Mouse (Mus musculus) MEL (cell line): ENCODE measurements around the gene Clk3. TPM values are rescaled to one million over a fixed set of nuclear protein-coding genes. Genes with fewer than 3 reads are reported as not detected.

Source experiments
- DNase-seq: peaks from one replicate; pipeline ENCODE4 v3.0.0; 2011; ENCODE audit warnings: low read depth, low spot score
- H3K27ac ChIP-seq: 2 replicates; pipeline ENCODE4 v1.5.1; 2012; ENCODE audit warnings: low read depth, mild to moderate bottlenecking, control low read depth, low read length, moderate library complexity; ENCODE audit not compliant: control insufficient read depth
- H3K27me3 ChIP-seq, 2 experiments: fragments of 150-350 bp in 1 of 2; sonication (generic) in 1 of 2; 2 replicates each; pipeline ENCODE4 v1.6.1; 2012; ENCODE audit warnings: low read length in 2 of 2, mild to moderate bottlenecking in 2 of 2, improper control_type of control experiment in 1 of 2, moderate library complexity in 1 of 2; ENCODE audit not compliant: insufficient read depth in 2 of 2, control insufficient read depth in 1 of 2
- H3K36me3 ChIP-seq, 2 experiments: 2 replicates each; pipeline ENCODE4 v1.6.1; 2012 to 2014; ENCODE audit warnings: low read length in 2 of 2, improper control_type of control experiment in 1 of 2, inconsistent platforms in 1 of 2, mild to moderate bottlenecking in 1 of 2; ENCODE audit not compliant: insufficient read depth in 2 of 2, control insufficient read depth in 1 of 2
- H3K4me1 ChIP-seq, 2 experiments: fragments of 150-350 bp in 1 of 2; sonication (generic) in 1 of 2; 2 replicates each; pipeline ENCODE4 v1.6.1; 2012; ENCODE audit warnings: low read length in 2 of 2, improper control_type of control experiment in 1 of 2, mild to moderate bottlenecking in 1 of 2; ENCODE audit not compliant: insufficient read depth in 2 of 2, control insufficient read depth in 1 of 2
- H3K4me3 ChIP-seq, 2 experiments: fragments of 150-350 bp in 1 of 2; sonication (generic) in 1 of 2; 2 replicates each; pipeline ENCODE4 v1.5.1; 2012; ENCODE audit warnings: low read depth in 2 of 2, low read length in 2 of 2, mild to moderate bottlenecking in 2 of 2, moderate library complexity in 2 of 2, control low read depth in 1 of 2, improper control_type of control experiment in 1 of 2; ENCODE audit not compliant: control insufficient read depth in 1 of 2, insufficient read depth in 1 of 2
- H3K79me2 ChIP-seq: 2 replicates; pipeline ENCODE4 v1.6.1; 2012; ENCODE audit warnings: mild to moderate bottlenecking, low read length, moderate library complexity; ENCODE audit not compliant: control insufficient read depth, poor library complexity, insufficient read depth
- H3K9ac ChIP-seq: 2 replicates; pipeline ENCODE4 v1.6.1; 2012; ENCODE audit warnings: low read depth, mild to moderate bottlenecking, control low read depth, low read length, moderate library complexity; ENCODE audit not compliant: control insufficient read depth, poor library complexity, severe bottlenecking
- H3K9me3 ChIP-seq: fragments of 150-350 bp; sonication (generic); replicated peaks from 2 replicates; pipeline ENCODE4 v1.6.1; 2012; ENCODE audit warnings: mild to moderate bottlenecking, low read length, improper control_type of control experiment, moderate library complexity; ENCODE audit not compliant: insufficient read depth
- CHD1 ChIP-seq: IDR thresholded peaks from 2 replicates; pipeline ENCODE4 v1.6.1; 2012; ENCODE audit warnings: low read depth, mild to moderate bottlenecking, inconsistent platforms, low read length, improper control_type of control experiment
- CHD2 ChIP-seq: IDR thresholded peaks from 2 replicates; pipeline ENCODE4 v1.6.1; 2011; ENCODE audit warnings: low read length, improper control_type of control experiment
- CTCF ChIP-seq, 3 experiments: IDR thresholded peaks in 2 of 3; conservative IDR thresholded peaks in 1 of 3; 2 replicates each; pipeline ENCODE4 v1.5.1; 2011 to 2012; ENCODE audit warnings: low read length in 3 of 3, low read depth in 2 of 3, mild to moderate bottlenecking in 2 of 3, improper control_type of control experiment in 1 of 3, inconsistent platforms in 1 of 3, mixed read lengths in 1 of 3, moderate library complexity in 1 of 3; ENCODE audit not compliant: control insufficient read depth in 1 of 3, insufficient read depth in 1 of 3, poor library complexity in 1 of 3, severe bottlenecking in 1 of 3
- ELF1 ChIP-seq: IDR thresholded peaks from 2 replicates; pipeline ENCODE4 v1.6.1; 2014; ENCODE audit warnings: low read depth, mild to moderate bottlenecking, inconsistent platforms, low read length, improper control_type of control experiment, moderate library complexity
- EP300 ChIP-seq, 2 experiments: IDR thresholded peaks; 2 replicates each; pipeline ENCODE4 v1.6.1; 2011; ENCODE audit warnings: improper control_type of control experiment in 2 of 2, low read length in 2 of 2, low read depth in 1 of 2, mild to moderate bottlenecking in 1 of 2
- ETS1 ChIP-seq: IDR thresholded peaks from 2 replicates; pipeline ENCODE4 v1.6.1; 2012; ENCODE audit warnings: low read depth, mild to moderate bottlenecking, inconsistent platforms, low read length, improper control_type of control experiment, moderate library complexity
- GATA1 ChIP-seq: IDR thresholded peaks from 2 replicates; pipeline ENCODE4 v1.6.1; 2011; ENCODE audit warnings: low read depth, low read length, improper control_type of control experiment
- JUND ChIP-seq: IDR thresholded peaks from 2 replicates; pipeline ENCODE4 v1.6.1; 2011; ENCODE audit warnings: low read depth, mild to moderate bottlenecking, improper control_type of control experiment, low read length
- MAX ChIP-seq: IDR thresholded peaks from 2 replicates; pipeline ENCODE4 v1.6.1; 2011; ENCODE audit warnings: low read length, improper control_type of control experiment
- POLR2AphosphoS2 ChIP-seq: IDR thresholded peaks from 2 replicates; pipeline ENCODE4 v1.6.1; 2011; ENCODE audit warnings: low read length, improper control_type of control experiment
- SIN3A ChIP-seq: IDR thresholded peaks from 2 replicates; pipeline ENCODE4 v1.6.1; 2012; ENCODE audit warnings: low read length, improper control_type of control experiment, inconsistent platforms
- SMC3 ChIP-seq: IDR thresholded peaks from 2 replicates; pipeline ENCODE4 v1.6.1; 2011; ENCODE audit warnings: low read depth, low read length, improper control_type of control experiment
- TAL1 ChIP-seq: IDR thresholded peaks from 2 replicates; pipeline ENCODE4 v1.6.1; 2012; ENCODE audit warnings: mild to moderate bottlenecking, inconsistent platforms, low read length, moderate library complexity, mixed read lengths
- TBP ChIP-seq: IDR thresholded peaks from 2 replicates; pipeline ENCODE4 v1.8.0; 2011; ENCODE audit warnings: low read depth, low read length, improper control_type of control experiment
- USF1 ChIP-seq: IDR thresholded peaks from 2 replicates; pipeline ENCODE4 v1.6.1; 2014; ENCODE audit warnings: low read depth, mild to moderate bottlenecking, inconsistent platforms, low read length, improper control_type of control experiment, moderate library complexity
- USF2 ChIP-seq, 2 experiments: IDR thresholded peaks; 2 replicates each; pipeline ENCODE4 v1.6.1; 2011 to 2012; ENCODE audit warnings: improper control_type of control experiment in 2 of 2, low read length in 2 of 2, borderline replicate concordance in 1 of 2, inconsistent platforms in 1 of 2, low read depth in 1 of 2, mild to moderate bottlenecking in 1 of 2; ENCODE audit not compliant: insufficient read depth in 1 of 2
- ZC3H11A ChIP-seq: IDR thresholded peaks from 2 replicates; pipeline ENCODE4 v1.6.1; 2012; ENCODE audit warnings: low read depth, mild to moderate bottlenecking, inconsistent platforms, low read length, improper control_type of control experiment
- polyA plus RNA-seq, 2 experiments: library from polyadenylated mRNA; stranded (reverse) in 1 of 2; unstranded in 1 of 2; fragments of >175 nt in 1 of 2; fragments of >200 nt in 1 of 2; gene quantifications; 2 replicates each; pipeline versions ENCODE4 v1.2.1 to v1.2.4; 2012; ENCODE audit warnings: low replicate concordance in 2 of 2, low read depth in 1 of 2; ENCODE audit not compliant: insufficient read length in 2 of 2, insufficient read depth in 1 of 2, missing spikeins in 1 of 2
- total RNA-seq: library from RNA; depleted of rRNA; stranded (reverse); fragments of 300-350 nt; gene quantifications from 2 replicates; pipeline ENCODE4 v1.2.3, GENCODE M21; 2012

Gene Clk3
- total and polyA plus RNA-seq, 3 experiments, result 31.2 to 65.6 TPM; not detected in 1

DNA sequence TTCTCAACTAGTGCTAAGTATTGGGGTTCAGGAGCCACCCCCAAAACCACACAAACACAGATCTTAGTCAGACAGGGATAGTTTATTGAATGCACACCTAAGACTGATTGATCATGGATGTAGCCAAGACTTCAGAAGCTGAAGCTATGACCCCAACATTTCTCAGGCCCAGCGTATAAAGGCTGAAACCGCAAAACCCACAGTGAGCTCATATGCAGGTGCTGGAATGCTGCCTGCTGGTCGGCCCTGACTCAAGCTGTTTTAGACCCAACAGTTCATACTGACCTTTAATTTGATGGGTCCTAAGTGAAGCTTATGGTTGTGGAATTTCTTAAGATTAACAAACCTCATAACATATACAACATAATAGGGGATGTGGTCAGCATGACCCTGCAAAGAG is 17.0 kb upstream of the Clk3 start:
- Histone ChIP-seq H3K79me2 (no peaks in the 10 kb centered on the region), H3K9me3 (no peaks in the 10 kb centered on the region), H3K9ac (no peak overlapping the region), H3K4me1 (no peaks in the 10 kb centered on the region), H3K27me3 (no peaks in the 10 kb centered on the region), H3K36me3 (no peaks in the 10 kb centered on the region), H3K27ac (no peak overlapping the region), H3K4me3 (no peak overlapping the region)
- no peak for TF ChIP-seq TAL1
- DNase-seq, result no peak

DNA sequence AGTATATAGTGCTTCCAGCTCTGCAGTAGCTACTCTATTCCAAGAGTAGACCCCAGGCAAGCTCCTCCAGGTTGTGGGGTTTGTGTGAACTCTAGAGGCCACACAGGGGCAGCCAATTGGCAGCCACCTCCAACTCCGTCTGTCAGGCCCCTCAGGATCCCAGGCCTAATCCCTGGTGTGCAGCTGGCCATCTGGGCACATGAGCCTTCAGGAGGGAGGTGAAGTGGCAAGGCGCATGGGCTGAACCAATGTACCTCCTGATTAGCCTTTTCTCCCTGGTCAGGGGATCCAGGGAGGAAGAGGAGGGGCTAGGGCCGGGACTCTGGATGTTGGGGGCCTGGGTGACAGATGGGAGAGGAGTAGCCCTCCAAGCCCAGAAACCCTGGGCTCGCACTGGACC is 10.1 kb upstream of the Clk3 start:
- no peak overlapping the region for H3K9ac ChIP-seq
- H3K27ac ChIP-seq, result no peak overlapping the region
- H3K79me2 ChIP-seq, result no peaks in the 10 kb centered on the region
- no peak for DNase-seq
- no peak for TF ChIP-seq SMC3
- TF ChIP-seq ELF1, result no peak
- no peak for TF ChIP-seq SIN3A
- TF ChIP-seq ZC3H11A, result no peak
- no peak for TF ChIP-seq JUND
- TF ChIP-seq ETS1, result no peak
- TF ChIP-seq GATA1, result no peak
- TF ChIP-seq CHD1, result no peak
- no peak for TF ChIP-seq CTCF (IDR thresholded peaks at IDR 0.05 in 2 of 3, conservative IDR thresholded peaks at IDR 0.05 in 1 of 3; ENCODE audit: control insufficient read depth in 1 of 3, insufficient read depth in 1 of 3, low read depth in 2 of 3, low read length in 3 of 3, poor library complexity in 1 of 3, severe bottlenecking in 1 of 3)
- TF ChIP-seq USF2 (IDR thresholded peaks at IDR 0.05; ENCODE audit: borderline replicate concordance in 1 of 2, insufficient read depth in 1 of 2, low read depth in 1 of 2, low read length in 2 of 2), result no peak
- no peak for TF ChIP-seq EP300 (IDR thresholded peaks at IDR 0.05; ENCODE audit: low read depth in 1 of 2, low read length in 2 of 2)
- no peak for TF ChIP-seq CHD2
- TF ChIP-seq POLR2AphosphoS2, result no peak
- no peak for TF ChIP-seq MAX
- TF ChIP-seq TBP, result no peak
- TF ChIP-seq, all 39 proteins: peak for 0
- Histone ChIP-seq H3K27me3 (no peaks in the 10 kb centered on the region), H3K4me1 (peaks cover 0 to 28% of the 10 kb centered on the region in 2 experiments; a peak in 3 of 4 replicates), H3K36me3 (peaks cover 0 to 12% of the 10 kb centered on the region in 2 experiments; a peak in 2 of 4 replicates), H3K4me3 (no peak overlapping the region), H3K9me3 (no peaks in the 10 kb centered on the region)

- TF ChIP-seq ELF1, result no peak
- 0 out of 2 replicates have a peak, but pooled peaks have one; percentile 30 for TF ChIP-seq USF1
- TF ChIP-seq EP300 (IDR thresholded peaks at IDR 0.05; ENCODE audit: low read depth in 1 of 2, low read length in 2 of 2), result no peak
- H3K27me3 ChIP-seq, result no peaks in the 10 kb centered on the region
- no peak overlapping the region for H3K27ac ChIP-seq
- no peak for DNase-seq
- no peak overlapping the region for H3K9ac ChIP-seq
- no peaks in the 10 kb centered on the region for H3K9me3 ChIP-seq
- no peaks in the 10 kb centered on the region for H3K79me2 ChIP-seq
- H3K36me3 ChIP-seq, result peaks cover 0 to 18% of the 10 kb centered on the region in 2 experiments; a peak in 2 of 4 replicates
- H3K4me3 ChIP-seq, result no peak overlapping the region
- peaks cover 3 to 34% of the 10 kb centered on the region in 2 experiments for H3K4me1 ChIP-seq
Measured at GRCm38 (mm10) chr9:57775026-57775425, 9.4 kb upstream of the Clk3 start.
